Mouse (Mus musculus): Measurements from ENCODE around the gene Dmac2. TPM values are rescaled to one million over a fixed set of nuclear protein-coding genes. Genes with fewer than 3 reads are reported as not detected.

Dmac2 gene
- polyA plus RNA-seq, 1 experiment from 2014 or later, result 30.4 TPM

DNA sequence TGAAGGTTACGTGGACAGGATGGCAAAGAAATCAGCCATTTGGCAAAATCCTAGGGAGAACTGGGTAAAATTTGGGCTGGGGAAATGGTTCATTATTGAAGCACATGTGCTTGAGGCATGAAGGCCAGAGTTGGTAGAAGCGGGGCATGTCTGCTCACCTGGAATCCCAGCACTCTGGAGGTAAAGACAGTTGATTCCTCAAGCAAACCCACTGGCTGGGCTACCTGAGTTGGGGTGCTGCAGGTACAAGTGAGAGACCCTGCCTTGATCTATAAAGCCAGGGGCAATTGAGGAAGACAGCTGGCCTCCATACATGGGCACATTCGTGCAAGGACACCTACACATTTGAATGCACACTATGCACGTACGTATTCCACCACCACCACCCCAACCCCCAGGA lies 887 bp downstream of the Dmac2 start:
- WGBS, result 92% methylated on average over 5 of the region's 5 CpGs
- ATAC-seq (ENCODE audit: low FRiP score), result no peak
- Histone ChIP-seq H3K27ac (no peak overlapping the region), H3K4me1 (peaks cover 3% of the 10 kb centered on the region; the same call in 1 of the 2 replicates), H3K4me3 (no peak overlapping the region; the same call in 1 of the 2 replicates), H3K9ac (no peak overlapping the region), H3K27me3 (peaks cover 5% of the 10 kb centered on the region), H3K4me2 (replicated peaks) (peak overlapping the region; percentile 60), H3K36me3 (peaks cover 21% of the 10 kb centered on the region; the same call in 1 of the 2 replicates), H3K9me3 (replicated peaks) (no peaks in the 10 kb centered on the region)

DNA sequence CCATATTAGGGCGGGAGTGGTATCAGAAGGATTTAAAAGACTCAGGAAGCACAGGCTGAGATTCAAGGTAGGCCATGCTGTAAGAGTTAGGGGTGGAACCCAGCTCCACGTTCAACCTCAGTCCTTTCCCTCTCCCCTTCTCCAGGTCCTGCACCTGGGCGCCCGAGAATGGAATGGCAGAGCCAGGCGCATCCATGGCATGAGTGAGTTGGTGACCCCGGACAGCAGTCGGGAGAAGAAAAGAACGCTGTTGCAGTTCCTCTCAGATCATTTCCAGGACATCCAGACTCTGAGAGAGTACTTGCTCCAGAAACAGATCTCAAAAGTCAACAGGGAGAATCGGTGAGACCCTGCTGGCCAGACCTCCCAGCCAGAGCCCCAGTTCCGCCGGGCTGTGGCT lies 1.5 kb downstream of the Dmac2 start:
- H3K27ac ChIP-seq, result no peak overlapping the region
- no peak overlapping the region for H3K9ac ChIP-seq
- H3K4me3 ChIP-seq, result no peak overlapping the region
- no peaks in the 10 kb centered on the region for H3K9me3 ChIP-seq (replicated peaks)
- H3K36me3 ChIP-seq, result peaks cover 27% of the 10 kb centered on the region; the same call in 1 of the 2 replicates
- no peak for ATAC-seq (ENCODE audit: low FRiP score)
- 90% methylated on average over 11 of the region's 11 CpGs for WGBS
- H3K4me2 ChIP-seq (replicated peaks), result no peak overlapping the region
- H3K27me3 ChIP-seq, result peaks cover 5% of the 10 kb centered on the region
- peaks cover 3% of the 10 kb centered on the region; the same call in 1 of the 2 replicates for H3K4me1 ChIP-seq

DNA sequence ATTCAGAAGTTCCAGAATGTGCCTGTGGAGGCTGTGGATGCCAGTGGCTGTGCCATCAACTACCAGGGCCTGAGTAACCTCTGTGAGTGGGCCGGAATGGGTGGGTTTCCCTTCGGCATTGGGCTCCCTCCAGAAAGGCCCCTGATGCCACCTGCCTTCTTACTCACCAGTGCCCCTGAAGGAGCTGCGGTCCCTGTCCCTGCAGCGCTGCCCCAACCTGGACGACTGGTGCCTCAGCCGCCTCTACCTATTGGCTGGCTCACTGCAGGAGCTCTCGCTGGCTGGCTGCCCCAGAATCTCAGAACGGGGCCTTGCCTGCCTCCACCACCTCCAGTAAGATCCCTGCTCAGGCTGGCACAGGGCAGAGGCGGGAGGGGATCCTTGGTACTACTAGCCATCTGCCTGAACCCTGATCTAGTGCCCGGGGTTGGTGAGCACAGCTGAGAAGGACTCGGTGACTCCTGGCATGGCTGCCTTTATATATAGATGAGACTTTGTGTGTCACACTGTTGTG lies 4.7 kb downstream of the Dmac2 start:
- Histone ChIP-seq H3K4me2 (replicated peaks) (no peak overlapping the region), H3K4me1 (peaks cover 16% of the 10 kb centered on the region), H3K36me3 (peaks cover 27% of the 10 kb centered on the region; the same call in 1 of the 2 replicates), H3K4me3 (no peak overlapping the region), H3K27me3 (peaks cover 20% of the 10 kb centered on the region), H3K9me3 (replicated peaks) (no peaks in the 10 kb centered on the region), H3K9ac (no peak overlapping the region), H3K27ac (no peak overlapping the region)
- WGBS, result 89% methylated on average over 11 of the region's 11 CpGs
- ATAC-seq (ENCODE audit: low FRiP score), result no peak

DNA sequence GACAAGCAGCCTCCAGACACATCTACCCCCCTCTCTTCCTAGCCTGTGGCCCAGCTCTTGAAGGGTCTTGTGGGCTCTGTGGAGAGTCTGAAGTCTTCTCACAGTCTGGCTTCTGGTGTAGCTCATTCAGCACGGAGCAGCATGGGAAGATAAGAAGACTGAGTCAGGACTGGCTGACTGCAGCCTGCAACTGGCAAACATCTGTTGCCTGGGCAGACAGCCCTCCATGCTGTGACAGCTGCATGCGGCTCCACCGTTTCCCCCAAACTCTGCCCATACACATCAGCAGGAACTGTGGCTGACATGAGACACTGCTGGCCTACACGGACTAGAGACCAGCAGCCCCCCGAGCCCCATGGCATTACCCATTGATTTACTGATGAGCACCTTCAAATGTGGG lies 5.6 kb downstream of the Dmac2 start:
- Histone ChIP-seq H3K36me3 (peaks cover 35% of the 10 kb centered on the region), H3K27ac (no peak overlapping the region), H3K4me3 (no peak overlapping the region), H3K27me3 (peaks cover 26% of the 10 kb centered on the region), H3K9ac (no peak overlapping the region), H3K9me3 (replicated peaks) (no peaks in the 10 kb centered on the region), H3K4me2 (replicated peaks) (no peak overlapping the region), H3K4me1 (peaks cover 16% of the 10 kb centered on the region)
- 88% methylated on average over 5 of the region's 5 CpGs for WGBS
- no peak for ATAC-seq (ENCODE audit: low FRiP score)

- 79% methylated on average over 10 of the region's 10 CpGs for WGBS
- Histone ChIP-seq H3K4me3 (no peak overlapping the region), H3K27me3 (peaks cover 26% of the 10 kb centered on the region), H3K9ac (no peak overlapping the region), H3K27ac (no peak overlapping the region), H3K4me1 (peaks cover 13% of the 10 kb centered on the region), H3K9me3 (replicated peaks) (no peaks in the 10 kb centered on the region), H3K36me3 (peaks cover 44% of the 10 kb centered on the region), H3K4me2 (replicated peaks) (no peak overlapping the region)
- ATAC-seq (ENCODE audit: low FRiP score), result no peak
Observed at GRCm38 (mm10) chr7:25625594-25626250, 6.5 kb downstream of the Dmac2 start.

GRCm38 (mm10) chr7:25626509-25627430 lies 7.6 kb downstream of the Dmac2 start, which contains the start of gene B3gnt8:
B3gnt8 (plus strand) TSS chr7:25626654.
- ATAC-seq (ENCODE audit: low FRiP score), result peak; percentile 29; the same call in 1 of the 2 replicates
- Histone ChIP-seq H3K27me3 (peaks cover 26% of the 10 kb centered on the region), H3K9ac (peak within 1 kb of the TSS; percentile 51), H3K4me1 (peaks cover 13% of the 10 kb centered on the region), H3K27ac (no peak within 1 kb of the TSS), H3K9me3 (replicated peaks) (no peaks in the 10 kb centered on the region), H3K4me3 (peak within 1 kb of the TSS; percentile 29), H3K36me3 (peaks cover 50% of the 10 kb centered on the region), H3K4me2 (replicated peaks) (peak within 1 kb of the TSS; percentile 52)
- WGBS, result 19% methylated on average over 29 of the region's 29 CpGs

DNA sequence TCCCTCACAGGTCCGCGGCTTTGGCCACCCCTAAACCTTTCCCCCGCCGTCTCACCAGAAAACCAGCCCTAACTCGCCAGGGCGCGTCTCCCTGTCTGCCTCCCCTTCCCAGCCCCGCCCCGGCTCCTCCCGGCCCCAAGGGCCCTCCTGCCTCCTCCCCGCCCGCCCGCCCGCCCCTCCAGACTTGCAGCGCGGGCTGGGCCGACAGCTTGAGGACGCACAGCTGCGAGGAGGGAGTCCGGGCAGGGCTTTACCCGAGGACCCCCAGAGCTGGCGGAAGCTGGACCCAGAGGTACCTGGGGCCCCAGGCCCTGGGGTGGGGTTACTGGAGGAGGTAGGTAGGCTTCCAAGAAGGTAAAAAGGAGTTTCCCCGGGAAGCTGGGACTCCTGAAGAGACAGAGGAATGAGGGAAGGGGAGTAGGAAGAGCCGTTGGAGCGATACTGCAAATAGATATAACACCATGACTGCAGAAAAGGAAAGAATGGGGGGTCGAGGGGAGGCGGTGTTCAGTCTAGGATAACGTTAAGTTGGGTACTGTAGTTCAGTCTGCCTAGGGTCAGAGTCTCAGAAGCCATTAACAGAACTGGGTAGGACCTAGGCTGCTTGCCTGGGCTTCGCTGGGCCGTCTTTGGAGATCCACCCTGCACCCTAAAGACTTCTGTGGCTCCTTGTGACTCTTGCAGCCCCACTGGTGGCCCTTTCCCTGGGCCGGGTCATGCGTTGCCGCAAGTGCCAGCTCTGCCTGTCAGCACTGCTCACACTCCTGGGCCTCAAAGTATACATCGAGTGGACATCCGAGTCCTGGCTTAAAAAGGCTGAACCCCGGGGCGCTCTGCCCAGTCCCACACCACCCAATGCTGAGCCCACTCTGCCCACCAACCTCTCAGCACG lies 8.5 kb downstream of the Dmac2 start:
- H3K36me3 ChIP-seq, result peaks cover 55% of the 10 kb centered on the region
- H3K27me3 ChIP-seq, result peaks cover 26% of the 10 kb centered on the region
- H3K9ac ChIP-seq, result peak overlapping the region; percentile 51
- H3K4me3 ChIP-seq, result peak overlapping the region; percentile 29
- peak overlapping the region; percentile 52 for H3K4me2 ChIP-seq (replicated peaks)
- 17% methylated on average over 38 of the region's 38 CpGs for WGBS
- H3K27ac ChIP-seq, result no peak overlapping the region
- peaks cover 13% of the 10 kb centered on the region for H3K4me1 ChIP-seq
- ATAC-seq (ENCODE audit: low FRiP score), result peak; percentile 46
- no peaks in the 10 kb centered on the region for H3K9me3 ChIP-seq (replicated peaks)

- no peak overlapping the region for H3K4me3 ChIP-seq
- peaks cover 26% of the 10 kb centered on the region for H3K27me3 ChIP-seq
- ATAC-seq (ENCODE audit: low FRiP score), result no peak
- H3K4me1 ChIP-seq, result peaks cover 13% of the 10 kb centered on the region
- no peaks in the 10 kb centered on the region for H3K9me3 ChIP-seq (replicated peaks)
- no peak overlapping the region for H3K4me2 ChIP-seq (replicated peaks)
- no peak overlapping the region for H3K9ac ChIP-seq
- peaks cover 55% of the 10 kb centered on the region for H3K36me3 ChIP-seq
- 62% methylated on average over 8 of the region's 8 CpGs for WGBS
- H3K27ac ChIP-seq, result no peak overlapping the region
Observed at GRCm38 (mm10) chr7:25628323-25628620, 9.1 kb downstream of the Dmac2 start.

GRCm38 (mm10) chr7:25632679-25633078 lies 13.5 kb downstream of the Dmac2 start:
- Histone ChIP-seq H3K4me2 (replicated peaks) (no peak overlapping the region), H3K9ac (0 out of 2 replicates have a peak overlapping the region, but pooled peaks have one; percentile 33), H3K27ac (no peak overlapping the region), H3K36me3 (peaks cover 58% of the 10 kb centered on the region), H3K27me3 (peaks cover 18% of the 10 kb centered on the region), H3K4me1 (peaks cover 1% of the 10 kb centered on the region), H3K4me3 (no peak overlapping the region), H3K9me3 (replicated peaks) (no peaks in the 10 kb centered on the region)
- no peak for ATAC-seq (ENCODE audit: low FRiP score)
- 90% methylated on average over 5 of the region's 5 CpGs for WGBS

DNA sequence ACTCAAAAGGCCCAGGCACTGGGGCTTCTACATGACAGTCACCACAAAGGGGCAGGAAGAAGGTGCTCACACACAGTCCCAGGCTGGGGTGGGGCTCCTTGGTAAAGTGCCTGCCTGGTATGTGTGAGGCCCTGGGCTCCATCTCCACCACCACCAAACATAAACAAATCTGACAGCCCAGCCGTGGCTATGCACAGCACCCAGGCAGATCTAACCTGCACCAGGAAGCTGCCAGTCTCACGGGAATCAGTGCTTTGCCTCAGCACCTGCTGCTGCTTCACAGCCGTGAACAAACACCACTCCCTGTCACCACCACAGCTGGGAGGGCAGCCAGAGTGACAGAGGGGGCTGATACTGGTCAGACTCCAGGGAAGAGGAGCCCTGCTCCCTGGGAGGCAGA lies 17.2 kb downstream of the Dmac2 start:
- Histone ChIP-seq H3K4me1 (no peaks in the 10 kb centered on the region), H3K36me3 (peaks cover 58% of the 10 kb centered on the region)
- WGBS, result 66% methylated on average over 3 of the region's 3 CpGs

GRCm38 (mm10) chr7:25637099-25637498 lies 17.9 kb downstream of the Dmac2 start:
- no peak overlapping the region for H3K27ac ChIP-seq
- peaks cover 52% of the 10 kb centered on the region for H3K36me3 ChIP-seq
- H3K4me3 ChIP-seq, result no peak overlapping the region
- no peak for ATAC-seq (ENCODE audit: low FRiP score)
- no peak overlapping the region for H3K9ac ChIP-seq
- H3K4me1 ChIP-seq, result no peaks in the 10 kb centered on the region
- no peaks in the 10 kb centered on the region for H3K9me3 ChIP-seq (replicated peaks)
- WGBS, result 93% methylated on average over 5 of the region's 5 CpGs
- H3K27me3 ChIP-seq, result no peaks in the 10 kb centered on the region
- no peak overlapping the region for H3K4me2 ChIP-seq (replicated peaks)

More for the DNA sequence above, 17.2 kb downstream of the Dmac2 start:
- Histone ChIP-seq H3K4me3 (no peak overlapping the region), H3K9me3 (replicated peaks) (no peaks in the 10 kb centered on the region), H3K9ac (no peak overlapping the region), H3K27me3 (no peaks in the 10 kb centered on the region), H3K27ac (no peak overlapping the region), H3K4me2 (replicated peaks) (no peak overlapping the region)
- ATAC-seq (ENCODE audit: low FRiP score), result no peak
